Mouse (Mus musculus): ENCODE data around the gene Spata33. TPM values are rescaled to one million over a fixed set of nuclear protein-coding genes. Genes with fewer than 3 reads are reported as not detected.
A peak's percentile ranks its signal among the peaks of the same experiment; 100 is the strongest.
"Not testable (repeated sequence)": the region's sequence is repeated elsewhere in the genome, so short reads cannot be mapped to it uniquely, and the experiment has no call there.

The Spata33 gene
- total RNA-seq, 2 experiments from 2014 or later: 7.1 to 10.2 TPM

GRCm38 (mm10) chr8:123228416-123228815 lies 15.8 kb downstream of the Spata33 start:
- no peak for DNase-seq (ENCODE audit: low spot score in 2 of 2)
- intact Hi-C loops (cut with DNase I): no loop called here

DNA sequence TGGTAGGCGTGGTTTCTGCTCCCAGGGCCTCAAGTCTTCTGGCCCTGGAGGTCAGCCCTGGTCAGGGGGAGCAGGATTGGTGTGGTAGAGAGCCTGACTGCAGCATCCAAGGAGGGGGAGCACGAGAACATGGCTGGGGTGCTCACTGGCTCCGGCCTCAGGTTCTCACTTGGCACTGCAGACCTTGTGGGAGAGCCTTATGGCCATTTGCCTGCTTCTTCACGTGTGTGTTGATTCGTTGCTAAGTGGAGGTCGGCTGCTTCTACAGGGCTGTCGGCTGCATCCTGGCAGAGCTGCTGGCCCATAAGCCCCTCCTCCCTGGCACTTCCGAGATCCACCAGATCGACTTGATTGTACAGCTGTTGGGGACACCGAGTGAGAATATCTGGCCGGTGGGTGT lies 17.7 kb downstream of the Spata33 start:
- DNase-seq (ENCODE audit: low spot score in 2 of 2); intact Hi-C loops (cut with DNase I): not testable (repeated sequence)

DNA sequence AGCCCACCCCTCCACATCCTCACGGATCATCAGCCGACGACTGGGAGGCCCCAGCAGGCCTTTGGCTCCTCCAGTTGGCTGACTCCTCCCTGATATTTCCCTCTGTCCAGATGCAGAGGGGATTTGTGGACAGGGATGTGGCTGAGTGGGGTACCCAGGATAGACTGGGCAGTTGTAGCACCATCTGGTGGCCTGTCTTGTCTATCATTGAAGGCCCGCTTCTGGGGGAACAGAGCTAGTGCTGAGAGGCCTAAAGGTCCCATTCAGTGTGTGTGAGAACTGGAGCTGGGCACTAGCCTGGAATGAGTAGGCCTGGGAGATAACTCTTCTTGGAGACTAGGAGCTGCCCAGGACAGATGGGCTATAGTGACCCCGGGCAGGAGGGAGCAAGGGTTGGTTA lies 19.1 kb downstream of the Spata33 start:
- intact Hi-C loops (cut with DNase I): no loop called here
- DNase-seq (ENCODE audit: low spot score in 2 of 2): peak in 1 of 2 experiments; percentile 51

DNA sequence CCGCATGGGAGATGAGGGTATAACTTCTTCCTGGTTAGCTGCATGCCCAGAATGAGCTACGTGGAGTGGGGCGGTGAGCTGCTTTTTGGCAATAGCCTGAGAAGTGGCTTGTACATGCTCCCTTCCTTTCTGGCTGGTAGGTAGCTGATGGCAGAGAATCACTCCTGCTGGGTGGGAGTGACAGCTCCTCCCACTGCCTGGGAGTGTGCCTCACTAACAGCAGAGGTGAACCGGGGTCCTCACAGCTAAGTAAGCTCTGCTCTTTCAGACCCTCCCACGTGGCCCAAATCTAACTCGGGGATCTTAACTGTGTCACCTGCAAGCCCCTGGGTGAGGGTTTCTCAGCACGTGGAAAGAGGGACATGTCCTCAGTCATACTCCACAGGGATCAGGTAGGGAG lies 19.9 kb downstream of the Spata33 start:
- intact Hi-C loops (cut with DNase I): no loop called here
- peak in 1 of 2 experiments; percentile 37 for DNase-seq (ENCODE audit: low spot score in 2 of 2)

GRCm38 (mm10) chr8:123233300-123233699 lies 20.7 kb downstream of the Spata33 start:
- DNase-seq (ENCODE audit: low spot score in 2 of 2): no peak
- intact Hi-C loops (cut with DNase I): no loop called here

- intact Hi-C loops (cut with DNase I): no loop called here
- DNase-seq (ENCODE audit: low spot score in 2 of 2): no peak
Measured at GRCm38 (mm10) chr8:123233760-123234159, 21.1 kb downstream of the Spata33 start.

DNA sequence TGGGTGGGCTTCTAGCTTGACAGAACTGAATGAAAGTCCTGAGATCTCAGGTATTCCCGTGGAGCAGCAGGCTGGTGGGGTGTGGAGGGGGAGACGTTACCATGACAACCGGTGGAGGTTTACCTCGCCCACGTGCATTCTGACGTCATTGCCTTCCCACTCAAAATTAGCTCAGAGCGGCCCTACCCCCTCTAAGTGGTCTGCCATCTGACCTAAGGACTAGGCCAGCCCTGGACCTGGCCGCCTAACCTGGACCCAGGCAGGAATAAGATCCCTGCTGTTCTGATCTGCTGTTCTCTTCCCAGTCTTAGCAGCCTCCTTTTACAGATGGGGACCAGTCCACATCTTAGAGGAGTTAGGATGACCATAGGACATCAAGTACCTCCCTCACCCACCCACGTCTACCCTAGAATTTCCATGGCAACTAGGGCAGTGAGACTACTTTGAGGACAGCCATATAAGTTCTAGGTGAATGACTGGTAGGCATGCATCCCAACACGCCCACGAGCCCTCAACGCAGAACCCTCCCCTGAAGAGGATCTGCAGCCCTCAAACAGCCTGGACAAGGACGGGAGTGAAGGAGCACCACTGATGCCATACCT lies 22.4 kb downstream of the Spata33 start:
- intact Hi-C loops (cut with DNase I): no loop called here
- peak; percentile 88 to 93 for DNase-seq (ENCODE audit: low spot score in 2 of 2)

DNA sequence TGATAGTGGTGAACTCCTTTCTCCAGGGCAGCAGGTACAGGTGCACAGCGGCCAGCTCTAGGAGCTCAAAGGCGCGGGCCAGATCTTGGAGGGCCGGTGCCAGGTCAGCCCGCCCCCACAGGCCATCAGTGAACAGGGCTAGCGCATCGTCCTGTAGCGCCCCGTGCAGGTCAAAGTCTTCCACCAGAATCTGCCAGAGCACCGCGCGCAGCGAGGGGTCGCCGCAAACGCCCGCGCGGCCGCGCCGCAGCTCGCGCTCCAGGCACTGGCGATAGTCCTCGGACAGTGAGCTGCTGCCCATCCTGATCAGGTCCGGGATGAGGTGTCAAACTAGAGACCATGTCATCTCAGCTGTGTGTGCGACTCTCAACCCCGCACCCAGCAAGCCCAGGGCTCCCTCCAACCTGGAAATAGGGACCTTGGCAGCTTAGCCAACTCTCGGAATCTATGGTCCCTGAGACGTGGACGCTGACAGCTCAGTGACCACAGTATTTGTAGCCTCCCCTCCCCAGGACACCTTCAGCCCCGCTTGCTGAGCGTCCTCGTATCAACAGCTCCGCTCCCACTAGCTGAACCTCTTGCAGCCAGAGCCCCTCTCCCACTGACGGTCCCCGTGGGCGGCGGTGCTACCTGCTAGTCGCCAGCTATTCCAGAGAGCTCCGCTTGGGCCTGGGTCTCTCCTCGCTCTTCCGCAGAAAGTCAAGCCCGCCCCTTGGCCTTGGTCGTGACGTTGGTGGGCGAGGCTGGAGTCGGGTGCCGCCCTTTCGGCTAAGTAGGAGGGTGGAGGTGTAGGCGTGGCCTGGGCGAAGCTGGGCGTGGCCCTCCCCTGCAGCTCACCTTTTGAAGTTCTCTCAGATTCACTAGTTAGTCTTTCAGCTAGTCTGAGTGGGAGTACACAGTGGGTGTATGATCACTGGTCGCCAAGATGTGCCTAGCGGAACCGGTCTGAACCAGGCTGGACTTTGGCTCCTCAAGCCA lies 23.2 kb downstream of the Spata33 start, which contains the start of gene Spata2l:
TSS of gene Spata2l (minus strand) at position 714 of the 978 bp plus-strand sequence.
- DNase-seq (ENCODE audit: low spot score in 2 of 2): peak; percentile 88 to 89
- intact Hi-C loops (cut with DNase I): no loop called here

DNA sequence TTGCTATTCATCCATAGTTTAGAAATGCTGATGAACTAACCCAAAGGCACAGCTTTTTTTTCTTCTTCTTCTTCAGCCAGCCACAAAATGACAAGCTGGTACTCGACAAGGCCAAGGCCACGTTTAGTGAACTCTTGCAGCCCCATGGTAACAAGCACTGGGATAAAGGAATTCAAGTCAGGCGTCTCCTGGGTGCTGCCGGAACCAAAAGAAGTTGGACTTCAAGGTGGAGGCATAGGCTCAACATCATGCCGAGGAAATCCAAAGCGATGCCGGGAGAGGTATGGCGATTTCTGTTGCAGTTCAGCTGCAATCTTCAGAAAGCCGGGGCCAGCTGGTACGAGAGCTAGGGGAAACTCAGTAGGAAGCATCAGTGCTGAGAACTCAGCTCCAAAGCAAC lies 26.8 kb downstream of the Spata33 start:
- no peak for DNase-seq (ENCODE audit: low spot score in 2 of 2)

DNA sequence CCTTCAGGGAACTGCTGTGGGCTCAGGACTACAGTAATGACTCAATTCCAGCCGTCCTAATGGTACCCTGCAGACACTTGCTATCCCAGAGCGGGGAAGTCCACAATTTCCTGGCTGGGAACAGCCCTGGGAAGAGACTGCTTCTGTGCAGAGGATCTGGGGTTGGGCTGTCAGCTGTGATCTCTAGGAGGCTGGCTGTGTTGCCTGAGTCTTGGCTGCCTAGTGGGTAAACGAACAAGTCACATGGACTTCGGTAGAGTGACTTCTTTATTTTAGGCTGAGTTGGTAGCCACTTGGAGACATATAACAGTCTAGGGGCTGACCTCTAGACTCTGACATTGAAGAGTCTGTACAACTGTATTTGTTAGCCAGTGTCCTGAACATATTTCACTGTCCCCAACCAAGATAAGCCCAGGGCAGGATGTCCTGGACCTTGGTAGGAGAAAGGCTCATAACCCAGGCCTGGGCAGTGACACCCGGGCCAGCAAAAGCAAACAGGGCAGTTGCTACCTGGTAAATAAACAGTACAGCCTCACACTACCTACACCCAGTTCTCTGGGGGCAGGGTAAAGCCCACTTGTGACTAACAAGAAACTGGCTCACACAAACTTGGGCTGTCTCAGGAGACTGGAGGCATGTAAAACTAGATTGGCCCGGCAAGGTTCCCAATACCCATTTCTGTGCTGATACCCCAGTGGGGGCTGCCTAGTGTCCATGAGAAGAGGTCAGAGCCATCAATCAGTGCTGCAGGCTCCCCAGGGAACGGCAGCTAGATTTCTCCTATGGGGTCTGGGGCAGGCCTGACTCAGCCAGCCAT lies 29.7 kb downstream of the Spata33 start:
- DNase-seq (ENCODE audit: low spot score in 2 of 2): no peak
- intact Hi-C loops (cut with DNase I): no loop called here

More for the DNA sequence above, 26.8 kb downstream of the Spata33 start:
- intact Hi-C loops (cut with DNase I): no loop called here

DNA sequence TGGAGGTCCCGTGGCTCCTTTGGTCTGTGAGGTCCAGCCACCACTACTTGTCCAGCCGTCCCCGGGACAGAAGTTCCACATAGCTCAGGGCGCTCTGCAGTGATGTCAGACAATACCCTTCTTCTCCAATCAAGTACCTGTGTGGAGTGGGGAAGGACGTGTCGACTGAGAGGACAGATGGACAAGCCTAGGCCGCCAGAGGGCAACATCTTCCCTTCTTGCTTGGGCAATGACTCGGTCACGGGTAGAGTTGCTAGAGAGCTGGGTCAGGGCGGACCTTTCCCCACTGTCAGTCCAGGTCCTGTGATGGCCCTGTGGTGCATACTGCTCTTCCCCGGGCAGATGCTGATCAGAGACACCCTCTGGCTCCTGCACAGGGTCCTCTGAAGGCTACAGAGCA lies 30.4 kb downstream of the Spata33 start:
- intact Hi-C loops (cut with DNase I): no loop called here
- no peak for DNase-seq (ENCODE audit: low spot score in 2 of 2)

DNA sequence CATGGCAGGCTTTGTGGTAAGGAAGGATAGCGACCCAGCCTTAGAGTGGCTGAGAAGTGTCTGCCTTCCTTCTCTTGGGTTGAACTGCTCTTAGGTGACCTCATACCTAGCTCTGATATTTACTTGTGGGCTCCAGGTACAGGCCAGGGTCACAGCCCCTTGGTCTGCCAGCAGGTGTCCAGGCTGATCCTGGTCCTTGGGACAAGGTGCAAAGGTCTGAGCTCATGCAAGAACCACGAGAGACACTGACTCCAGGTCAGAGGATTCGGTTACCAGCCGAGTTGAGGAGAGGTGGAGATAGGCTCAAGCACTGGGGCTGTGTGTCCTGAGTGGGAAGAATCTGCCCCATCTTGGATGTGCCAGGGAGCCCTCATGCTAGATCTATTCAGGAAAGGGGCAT lies 31.8 kb downstream of the Spata33 start:
- DNase-seq (ENCODE audit: low spot score in 2 of 2): no peak
- intact Hi-C loops (cut with DNase I): no loop called here

DNA sequence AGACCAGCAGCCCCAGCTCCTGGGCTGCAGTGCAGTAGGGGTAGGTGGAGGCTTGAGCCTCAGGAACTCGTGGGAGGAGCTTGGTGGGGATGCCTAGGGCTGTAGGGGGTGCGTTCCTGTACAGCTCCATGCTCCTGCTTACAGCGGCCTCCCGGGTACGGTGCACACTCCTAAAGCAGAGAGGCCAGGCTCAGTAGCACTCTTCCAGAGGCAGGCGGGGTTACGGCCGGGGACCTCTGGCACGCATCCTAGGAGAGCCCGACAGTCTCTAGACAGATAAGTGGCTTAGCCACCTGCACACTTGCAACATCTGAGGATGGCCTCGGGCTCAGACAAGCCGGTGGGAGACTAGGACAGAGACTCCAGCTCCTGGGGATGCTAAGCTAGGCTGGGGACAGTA lies 32.9 kb downstream of the Spata33 start:
- DNase-seq (ENCODE audit: low spot score in 2 of 2): no peak
- intact Hi-C loops (cut with DNase I): no loop called here

- intact Hi-C loops (cut with DNase I): no loop called here
Measured at GRCm38 (mm10) chr8:123247748-123248147, 35.1 kb downstream of the Spata33 start.

GRCm38 (mm10) chr8:123248596-123248995 lies 36.0 kb downstream of the Spata33 start:
- intact Hi-C loops (cut with DNase I): no loop called here
- DNase-seq (ENCODE audit: low spot score in 2 of 2): no peak

More at GRCm38 (mm10) chr8:123247748-123248147, 35.1 kb downstream of the Spata33 start:
- DNase-seq (ENCODE audit: low spot score in 2 of 2): no peak

- intact Hi-C loops (cut with DNase I): no loop called here
Measured at GRCm38 (mm10) chr8:123250940-123251339, 38.3 kb downstream of the Spata33 start.

DNA sequence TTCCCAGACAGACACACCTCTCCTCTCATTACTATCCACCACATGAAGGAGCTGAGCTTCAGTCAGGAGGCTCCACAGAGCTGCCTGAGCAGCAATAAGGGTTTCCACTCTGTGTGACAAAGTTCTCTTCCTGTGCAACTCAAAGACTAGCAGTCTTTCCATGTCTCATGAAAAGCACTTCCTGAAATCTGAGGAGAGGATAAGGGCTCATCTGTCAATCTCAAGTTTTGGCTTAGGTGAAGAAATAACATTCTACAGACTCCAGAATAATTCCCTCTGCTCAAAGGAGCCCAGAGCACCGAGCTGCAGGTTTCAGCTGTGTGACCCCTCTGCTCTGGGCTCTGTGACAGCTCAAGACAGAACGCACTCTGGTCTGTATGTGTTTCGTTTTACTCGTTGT lies 40.3 kb downstream of the Spata33 start:
- intact Hi-C loops (cut with DNase I): no loop called here
- no peak for DNase-seq (ENCODE audit: low spot score in 2 of 2)

More at GRCm38 (mm10) chr8:123250940-123251339, 38.3 kb downstream of the Spata33 start:
- DNase-seq (ENCODE audit: low spot score in 2 of 2): no peak

DNA sequence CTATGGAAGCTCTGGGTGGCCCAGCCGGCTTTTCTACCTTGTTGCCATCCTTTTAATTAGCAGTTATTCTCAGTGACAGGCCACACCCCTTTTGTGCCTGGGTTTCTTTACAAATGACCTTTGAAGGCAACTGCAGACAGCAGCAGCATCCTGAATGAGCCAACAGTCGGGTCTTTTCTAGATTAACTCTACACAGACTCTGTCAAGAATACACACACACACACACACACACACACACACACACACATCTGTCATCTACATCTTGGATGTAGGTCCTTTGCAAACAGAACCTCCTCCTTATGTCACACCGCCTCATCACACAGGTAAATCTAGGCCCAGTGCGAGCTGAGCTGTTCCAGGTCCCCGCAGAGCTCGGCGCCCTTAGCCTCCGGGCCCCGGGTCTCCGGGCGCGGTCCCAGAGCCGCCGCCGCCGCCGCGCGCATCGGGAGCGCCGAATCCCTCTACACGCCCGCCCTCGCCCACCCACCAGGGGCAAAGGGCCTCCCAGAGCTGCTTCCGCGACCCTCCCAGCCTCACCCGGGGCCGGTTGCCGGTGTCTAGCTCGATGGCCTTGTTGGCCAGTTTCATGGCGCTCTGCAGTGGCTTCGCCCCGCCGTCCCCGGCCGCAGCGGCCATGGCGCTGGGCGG lies 40.9 kb downstream of the Spata33 start:
- intact Hi-C loops (cut with DNase I): no loop called here
- no peak for DNase-seq (ENCODE audit: low spot score in 2 of 2)

Data from left cerebral cortex, postnatal 14 days (tissue).